Mouse (Mus musculus): ENCODE results near the gene Artn. TPM values are rescaled to one million over a fixed set of nuclear protein-coding genes. Genes with fewer than 3 reads are reported as not detected.

Artn gene
- polyA plus RNA-seq, 1 experiment, result not detected

GRCm38 (mm10) chr4:117915489-117916105 lies 14.0 kb downstream of the Artn start:
- H3K27ac ChIP-seq (ENCODE audit: insufficient read depth, low read depth, low read length), result peak overlapping the region; percentile 17; the same call in 1 of the 2 replicates
- H3K4me3 ChIP-seq (ENCODE audit: insufficient read depth, low read depth, low read length), result peak overlapping the region; percentile 81
- no peak for TF ChIP-seq POLR2A (IDR thresholded peaks at IDR 0.05; ENCODE audit: insufficient read depth, low read depth, low read length)
- no peak for TF ChIP-seq CTCF (IDR thresholded peaks at IDR 0.05; ENCODE audit: insufficient read depth, low read depth, low read length)
- 1% methylated on average over 19 of the region's 19 CpGs for WGBS
- peaks cover 19% of the 10 kb centered on the region for H3K4me1 ChIP-seq (ENCODE audit: control insufficient read depth, insufficient read depth, low read length)

DNA sequence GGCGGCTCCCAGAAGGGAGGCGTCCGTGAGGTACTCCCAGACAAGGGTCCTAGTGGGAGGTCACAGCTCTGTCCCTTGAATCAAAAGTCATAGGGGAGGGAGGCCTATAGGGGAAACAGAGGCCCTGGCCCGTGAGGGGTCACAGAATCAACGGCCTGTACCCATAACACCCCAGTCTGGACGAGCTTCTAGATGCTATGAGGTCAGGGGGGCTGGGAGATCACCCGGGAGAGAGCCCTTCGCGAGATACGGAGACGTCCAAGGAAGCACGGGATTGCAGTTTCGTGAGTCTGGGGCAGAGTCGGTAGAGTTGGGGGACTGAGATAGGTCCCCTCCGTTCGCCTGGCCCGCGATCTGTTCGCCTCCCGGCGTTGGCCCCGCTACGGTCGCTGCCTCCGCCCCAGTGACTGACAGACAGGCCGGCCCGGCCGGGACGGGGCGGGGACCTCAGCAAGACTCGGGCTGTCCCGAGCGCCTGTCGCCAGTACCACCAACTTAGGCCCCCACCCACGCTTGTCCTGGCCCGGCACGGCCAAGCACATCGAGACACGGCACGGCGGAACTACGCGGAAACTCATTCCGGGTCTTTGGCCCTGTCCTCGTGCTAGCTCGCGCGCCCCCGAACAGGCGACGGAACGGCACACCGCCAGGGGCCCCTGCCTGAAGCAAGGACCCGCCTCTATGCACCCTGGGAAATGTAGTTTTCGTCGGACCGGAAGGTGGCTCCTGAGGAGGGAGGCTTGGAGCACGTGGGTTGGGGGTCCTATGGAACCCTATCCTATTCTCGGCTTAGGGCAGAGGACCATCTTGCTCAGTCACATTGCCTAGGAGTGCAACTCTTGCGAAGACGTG lies 14.7 kb downstream of the Artn start, which contains the start of gene Ipo13:
TSS of gene Ipo13 (minus strand) at position 409 of the 852 bp plus-strand sequence.
- Histone ChIP-seq H3K4me1 (ENCODE audit: control insufficient read depth, insufficient read depth, low read length) (peaks cover 19% of the 10 kb centered on the region), H3K27ac (ENCODE audit: insufficient read depth, low read depth, low read length) (peak within 1 kb of the TSS; percentile 92), H3K4me3 (ENCODE audit: insufficient read depth, low read depth, low read length) (peak within 1 kb of the TSS; percentile 81)
- TF ChIP-seq POLR2A (IDR thresholded peaks at IDR 0.05; ENCODE audit: insufficient read depth, low read depth, low read length), result peak; percentile 85
- TF ChIP-seq CTCF (IDR thresholded peaks at IDR 0.05; ENCODE audit: insufficient read depth, low read depth, low read length), result 0 out of 2 replicates have a peak, but pooled peaks have one; percentile 2
- WGBS, result under 1% methylated on average over 61 of the region's 61 CpGs

DNA sequence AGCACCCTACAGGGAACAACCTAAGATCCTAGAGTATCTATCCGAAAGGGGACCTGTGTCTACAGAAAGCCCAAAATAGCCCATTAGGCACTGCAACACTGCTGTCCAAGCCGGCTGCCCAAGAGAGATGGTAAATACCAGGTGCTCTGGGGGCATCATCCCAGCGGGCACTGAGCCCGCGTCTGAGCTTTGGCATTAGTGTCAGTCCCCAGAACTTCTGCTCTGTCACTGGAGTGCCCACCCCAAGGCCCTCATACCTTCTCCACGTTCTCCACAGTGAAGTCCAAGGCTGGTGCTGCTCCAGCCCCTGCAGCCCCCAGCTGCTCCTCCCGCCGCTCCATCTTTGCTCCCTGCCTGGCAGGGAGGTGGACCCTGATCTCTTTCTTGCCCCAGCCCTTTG lies 15.5 kb downstream of the Artn start:
- Histone ChIP-seq H3K27ac (ENCODE audit: insufficient read depth, low read depth, low read length) (peak overlapping the region; percentile 92), H3K4me1 (ENCODE audit: control insufficient read depth, insufficient read depth, low read length) (peaks cover 19% of the 10 kb centered on the region), H3K4me3 (ENCODE audit: insufficient read depth, low read depth, low read length) (peak overlapping the region; percentile 81)
- TF ChIP-seq POLR2A (IDR thresholded peaks at IDR 0.05; ENCODE audit: insufficient read depth, low read depth, low read length) (no peak), CTCF (IDR thresholded peaks at IDR 0.05; ENCODE audit: insufficient read depth, low read depth, low read length) (no peak)
- WGBS, result 2% methylated on average over 8 of the region's 8 CpGs

- H3K27ac ChIP-seq (ENCODE audit: insufficient read depth, low read depth, low read length), result peak overlapping the region; percentile 92
- H3K4me3 ChIP-seq (ENCODE audit: insufficient read depth, low read depth, low read length), result peak overlapping the region; percentile 81
- TF ChIP-seq POLR2A (IDR thresholded peaks at IDR 0.05; ENCODE audit: insufficient read depth, low read depth, low read length), result no peak
- TF ChIP-seq CTCF (IDR thresholded peaks at IDR 0.05; ENCODE audit: insufficient read depth, low read depth, low read length), result no peak
- peaks cover 19% of the 10 kb centered on the region for H3K4me1 ChIP-seq (ENCODE audit: control insufficient read depth, insufficient read depth, low read length)
- 16% methylated on average over 3 of the region's 3 CpGs for WGBS
Observed at GRCm38 (mm10) chr4:117913421-117913820, 16.1 kb downstream of the Artn start.

DNA sequence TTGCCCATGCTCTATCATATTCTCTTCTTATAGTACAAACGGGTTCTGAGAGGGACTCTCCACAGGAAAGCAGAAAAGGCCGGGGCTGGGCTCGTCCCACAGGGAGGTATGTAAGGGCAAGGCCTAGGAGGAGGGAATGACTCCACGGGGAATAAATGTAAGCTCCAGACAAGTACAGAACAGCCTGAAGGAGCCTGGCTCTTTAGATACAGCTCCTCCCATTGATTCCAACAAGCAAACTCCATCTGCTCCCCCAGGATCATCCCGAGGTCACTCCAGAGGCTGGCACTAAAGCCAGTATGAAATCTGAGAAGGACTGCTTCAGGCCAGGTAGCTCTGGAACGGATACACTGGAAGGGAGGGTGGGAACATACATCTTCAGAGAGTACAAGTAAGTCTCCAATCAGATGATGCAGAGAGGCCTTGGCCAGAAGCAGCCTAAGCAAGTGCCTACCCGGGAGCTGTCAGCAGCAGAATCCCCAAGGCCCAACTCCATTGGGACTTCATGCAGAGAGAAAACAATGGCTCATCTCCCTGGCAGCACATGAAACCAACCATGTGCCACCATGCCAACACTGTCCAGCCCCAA lies 16.8 kb downstream of the Artn start:
- TF ChIP-seq CTCF (IDR thresholded peaks at IDR 0.05; ENCODE audit: insufficient read depth, low read depth, low read length) (no peak), POLR2A (IDR thresholded peaks at IDR 0.05; ENCODE audit: insufficient read depth, low read depth, low read length) (no peak)
- H3K27ac ChIP-seq (ENCODE audit: insufficient read depth, low read depth, low read length), result peak overlapping the region; percentile 92
- peaks cover 21% of the 10 kb centered on the region for H3K4me1 ChIP-seq (ENCODE audit: control insufficient read depth, insufficient read depth, low read length)
- H3K4me3 ChIP-seq (ENCODE audit: insufficient read depth, low read depth, low read length), result peak overlapping the region; percentile 81
- 17% methylated on average over 7 of the region's 7 CpGs for WGBS

DNA sequence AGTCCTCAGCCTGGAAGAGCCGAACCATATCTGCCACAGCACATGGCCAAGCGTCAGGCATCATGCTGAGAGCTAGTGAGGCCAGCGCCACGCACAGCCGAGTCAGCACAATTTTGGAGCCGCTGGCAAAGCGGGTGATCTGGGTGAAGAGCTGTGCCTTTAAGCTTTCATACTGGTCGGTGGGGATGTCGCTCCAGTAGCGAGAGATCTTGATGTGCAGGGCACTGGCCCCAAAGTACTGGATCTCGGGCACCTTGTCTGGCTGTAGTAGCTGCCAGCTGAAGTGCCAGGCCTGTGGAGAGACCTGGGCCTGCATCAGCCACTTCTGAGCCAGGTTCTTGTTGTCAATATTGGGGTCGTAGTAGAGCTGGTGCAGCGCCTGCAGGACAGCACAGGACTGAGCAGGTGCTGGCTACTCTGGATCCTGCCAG lies 17.4 kb downstream of the Artn start:
- H3K4me1 ChIP-seq (ENCODE audit: control insufficient read depth, insufficient read depth, low read length), result peaks cover 21% of the 10 kb centered on the region

GRCm38 (mm10) chr4:117908834-117909453 lies 20.6 kb downstream of the Artn start:
- WGBS, result 13% methylated on average over 8 of the region's 8 CpGs
- H3K27ac ChIP-seq (ENCODE audit: insufficient read depth, low read depth, low read length), result peak overlapping the region; percentile 97
- peaks cover 37% of the 10 kb centered on the region for H3K4me1 ChIP-seq (ENCODE audit: control insufficient read depth, insufficient read depth, low read length)
- H3K4me3 ChIP-seq (ENCODE audit: insufficient read depth, low read depth, low read length), result peak overlapping the region; percentile 53
- TF ChIP-seq POLR2A (IDR thresholded peaks at IDR 0.05; ENCODE audit: insufficient read depth, low read depth, low read length) (peak; percentile 58; the same call in 1 of the 2 replicates), CTCF (IDR thresholded peaks at IDR 0.05; ENCODE audit: insufficient read depth, low read depth, low read length) (no peak)

More for the DNA sequence above, 17.4 kb downstream of the Artn start:
- Histone ChIP-seq H3K4me3 (ENCODE audit: insufficient read depth, low read depth, low read length) (peak overlapping the region; percentile 81), H3K27ac (ENCODE audit: insufficient read depth, low read depth, low read length) (peak overlapping the region; percentile 92)
- TF ChIP-seq CTCF (IDR thresholded peaks at IDR 0.05; ENCODE audit: insufficient read depth, low read depth, low read length) (no peak), POLR2A (IDR thresholded peaks at IDR 0.05; ENCODE audit: insufficient read depth, low read depth, low read length) (no peak)
- WGBS, result 48% methylated on average over 13 of the region's 13 CpGs

DNA sequence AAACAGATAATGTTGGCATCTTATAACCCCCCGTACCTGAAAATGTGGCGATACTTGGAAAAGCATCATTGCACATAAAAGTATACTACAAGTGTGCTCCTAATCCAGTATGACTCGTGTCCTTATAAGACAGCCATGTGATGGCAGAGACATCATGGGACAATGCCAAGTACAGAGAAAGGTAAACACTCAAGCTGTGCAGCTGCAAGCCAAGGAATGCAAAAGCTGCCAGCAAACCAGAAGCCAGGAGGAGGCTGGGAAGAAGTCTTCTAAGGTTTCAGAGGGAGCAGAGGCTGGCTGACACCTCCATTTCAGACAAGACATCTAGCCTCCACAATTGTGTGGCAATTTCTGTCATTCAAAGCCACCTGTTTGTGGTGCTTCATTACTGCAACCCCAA lies 23.4 kb downstream of the Artn start:
- 62% methylated on average over 3 of the region's 3 CpGs for WGBS
- H3K4me1 ChIP-seq (ENCODE audit: control insufficient read depth, insufficient read depth, low read length), result peaks cover 18% of the 10 kb centered on the region; the same call in 1 of the 2 replicates
- no peak overlapping the region for H3K4me3 ChIP-seq (ENCODE audit: insufficient read depth, low read depth, low read length)
- TF ChIP-seq POLR2A (IDR thresholded peaks at IDR 0.05; ENCODE audit: insufficient read depth, low read depth, low read length) (no peak), CTCF (IDR thresholded peaks at IDR 0.05; ENCODE audit: insufficient read depth, low read depth, low read length) (no peak)
- H3K27ac ChIP-seq (ENCODE audit: insufficient read depth, low read depth, low read length), result peak overlapping the region; percentile 42; the same call in 1 of the 2 replicates

Measured in olfactory bulb, adult 2 months (tissue).